Mouse (Mus musculus): ENCODE measurements around the gene Stom. TPM values are rescaled to one million over a fixed set of nuclear protein-coding genes. Genes with fewer than 3 reads are reported as not detected.

Stom gene
- polyA plus RNA-seq, 1 experiment from 2014 or later = 42.2 TPM

DNA sequence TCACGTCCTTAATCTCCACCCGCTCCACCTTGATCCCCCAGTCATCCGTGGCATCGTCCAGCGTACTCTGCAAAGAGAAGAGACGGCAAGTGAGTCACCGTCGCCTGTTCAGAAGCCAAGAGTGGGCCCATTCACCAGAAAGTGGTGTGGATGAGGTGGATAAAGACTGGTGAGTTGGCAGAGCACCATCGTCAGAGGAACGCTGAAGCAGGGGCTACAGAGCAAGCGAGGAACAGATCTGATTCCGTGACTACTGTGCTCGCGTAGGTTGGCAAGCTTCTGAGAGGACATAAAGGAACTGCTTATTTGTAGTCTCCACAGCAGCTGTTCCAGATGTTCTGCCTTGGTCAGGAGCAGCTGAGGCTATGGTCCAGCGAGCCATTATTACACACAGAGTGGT, 16.4 kb downstream of the Stom start:
- Histone ChIP-seq H3K27me3 (replicated peaks) (no peaks in the 10 kb centered on the region), H3K4me1 (replicated peaks) (peaks cover 48% of the 10 kb centered on the region), H3K4me2 (no peak overlapping the region), H3K4me3 (no peak overlapping the region), H3K9me3 (replicated peaks) (no peaks in the 10 kb centered on the region), H3K27ac (ENCODE audit: poor library complexity, severe bottlenecking) (no peak overlapping the region), H3K36me3 (peaks cover 12% of the 10 kb centered on the region), H3K9ac (no peak overlapping the region)
- 95% methylated on average over 15 of the region's 15 CpGs for WGBS
- no peak for ATAC-seq (ENCODE audit: insufficient number of reproducible peaks, low FRiP score)

DNA sequence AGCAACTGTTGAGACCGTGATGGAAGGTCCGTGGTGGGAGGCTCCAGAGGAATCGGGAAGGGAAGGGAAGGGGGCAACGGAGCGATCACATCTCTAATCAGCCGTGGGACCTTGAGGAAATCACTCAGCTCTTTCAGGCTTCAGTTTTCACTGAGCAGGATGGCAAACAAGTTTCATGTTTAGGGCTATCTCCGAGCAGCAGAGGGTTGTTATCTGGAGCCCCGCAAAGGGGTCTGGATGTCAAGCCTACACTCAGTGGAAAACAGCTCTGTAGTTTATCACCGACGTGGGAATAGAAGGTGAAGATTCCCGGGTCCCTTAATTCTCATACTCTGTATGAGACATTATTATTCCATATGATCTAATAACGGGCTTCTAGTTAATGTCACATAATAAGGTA, 18.4 kb downstream of the Stom start:
- Histone ChIP-seq H3K4me2 (no peak overlapping the region), H3K27ac (ENCODE audit: poor library complexity, severe bottlenecking) (no peak overlapping the region), H3K9ac (no peak overlapping the region), H3K9me3 (replicated peaks) (no peaks in the 10 kb centered on the region), H3K4me3 (no peak overlapping the region), H3K4me1 (replicated peaks) (peaks cover 44% of the 10 kb centered on the region), H3K27me3 (replicated peaks) (no peaks in the 10 kb centered on the region), H3K36me3 (peaks cover 16% of the 10 kb centered on the region)
- ATAC-seq (ENCODE audit: insufficient number of reproducible peaks, low FRiP score) = peak; percentile 48; the same call in 1 of the 2 replicates
- 31% methylated on average over 12 of the region's 12 CpGs for WGBS

DNA sequence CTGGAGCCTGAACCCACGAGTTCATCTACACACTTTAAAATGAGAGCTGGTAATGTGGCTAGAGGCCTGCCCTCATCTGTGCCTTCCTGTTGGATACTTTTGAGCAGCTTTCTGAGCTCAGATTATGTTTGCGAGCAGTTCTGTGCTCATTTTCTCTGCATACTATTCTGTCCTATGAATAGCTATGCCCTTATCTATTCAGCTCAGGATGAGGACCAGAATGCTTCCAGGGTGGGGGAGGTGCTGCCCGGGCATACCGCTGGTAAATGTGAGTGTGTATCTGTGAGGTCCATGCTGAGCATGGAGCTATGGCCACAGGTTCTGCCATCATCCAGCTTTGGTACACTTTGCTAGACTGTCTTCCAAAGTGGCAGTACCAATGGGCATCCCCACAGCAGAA, 19.2 kb downstream of the Stom start:
- peaks cover 16% of the 10 kb centered on the region for H3K36me3 ChIP-seq
- WGBS = 21% methylated on average over 4 of the region's 4 CpGs
- H3K4me2 ChIP-seq = peak overlapping the region; percentile 40
- H3K27me3 ChIP-seq (replicated peaks) = no peaks in the 10 kb centered on the region
- no peaks in the 10 kb centered on the region for H3K9me3 ChIP-seq (replicated peaks)
- H3K27ac ChIP-seq (ENCODE audit: poor library complexity, severe bottlenecking) = no peak overlapping the region
- peaks cover 37% of the 10 kb centered on the region for H3K4me1 ChIP-seq (replicated peaks)
- no peak overlapping the region for H3K4me3 ChIP-seq
- ATAC-seq (ENCODE audit: insufficient number of reproducible peaks, low FRiP score) = peak; percentile 76
- H3K9ac ChIP-seq = no peak overlapping the region

GRCm38 (mm10) chr2:35314300-35314699, 22.5 kb downstream of the Stom start:
- H3K27ac ChIP-seq (ENCODE audit: poor library complexity, severe bottlenecking) = no peak overlapping the region
- H3K9me3 ChIP-seq (replicated peaks) = no peaks in the 10 kb centered on the region
- H3K4me3 ChIP-seq = no peak overlapping the region
- ATAC-seq (ENCODE audit: insufficient number of reproducible peaks, low FRiP score) = no peak
- H3K36me3 ChIP-seq = peaks cover 9% of the 10 kb centered on the region; the same call in 1 of the 2 replicates
- H3K9ac ChIP-seq = no peak overlapping the region
- H3K4me2 ChIP-seq = no peak overlapping the region
- WGBS = 66% methylated on average over 3 of the region's 3 CpGs
- H3K27me3 ChIP-seq (replicated peaks) = no peaks in the 10 kb centered on the region
- peaks cover 26% of the 10 kb centered on the region for H3K4me1 ChIP-seq (replicated peaks)

GRCm38 (mm10) chr2:35309906-35310493, 26.8 kb downstream of the Stom start:
- Histone ChIP-seq H3K9ac (no peak overlapping the region), H3K27me3 (replicated peaks) (no peaks in the 10 kb centered on the region), H3K9me3 (replicated peaks) (no peaks in the 10 kb centered on the region), H3K4me1 (replicated peaks) (no peaks in the 10 kb centered on the region), H3K36me3 (peaks cover 38% of the 10 kb centered on the region), H3K4me2 (no peak overlapping the region), H3K4me3 (no peak overlapping the region), H3K27ac (ENCODE audit: poor library complexity, severe bottlenecking) (no peak overlapping the region)
- no peak for ATAC-seq (ENCODE audit: insufficient number of reproducible peaks, low FRiP score)
- 89% methylated on average over 4 of the region's 4 CpGs for WGBS

DNA sequence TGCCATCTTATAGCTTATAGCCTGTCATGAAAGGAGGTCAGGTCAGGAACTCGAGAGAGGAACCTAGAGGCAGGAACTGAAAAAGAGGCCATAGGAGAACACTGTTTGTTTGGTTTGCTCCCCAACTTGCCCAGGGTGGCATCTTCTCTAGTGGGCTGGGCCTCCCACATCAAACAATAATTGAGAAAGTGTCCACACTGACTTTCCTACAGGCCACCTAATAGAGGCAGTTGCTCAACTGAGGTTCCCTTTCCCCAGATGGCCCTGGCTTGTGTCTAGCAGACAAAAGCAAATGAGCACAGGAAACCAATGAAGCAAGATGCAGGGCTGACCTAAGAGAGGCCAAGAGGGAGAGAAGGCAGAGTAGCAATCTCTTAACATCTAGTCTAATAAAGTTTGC, 28.6 kb downstream of the Stom start:
- no peaks in the 10 kb centered on the region for H3K27me3 ChIP-seq (replicated peaks)
- peaks cover 52% of the 10 kb centered on the region for H3K36me3 ChIP-seq
- no peak overlapping the region for H3K9ac ChIP-seq
- no peaks in the 10 kb centered on the region for H3K4me1 ChIP-seq (replicated peaks)
- H3K4me2 ChIP-seq = no peak overlapping the region
- no peak overlapping the region for H3K27ac ChIP-seq (ENCODE audit: poor library complexity, severe bottlenecking)
- no peak for ATAC-seq (ENCODE audit: insufficient number of reproducible peaks, low FRiP score)
- WGBS = 55% methylated on average over 1 of the region's 1 CpGs
- H3K4me3 ChIP-seq = no peak overlapping the region
- H3K9me3 ChIP-seq (replicated peaks) = no peaks in the 10 kb centered on the region

DNA sequence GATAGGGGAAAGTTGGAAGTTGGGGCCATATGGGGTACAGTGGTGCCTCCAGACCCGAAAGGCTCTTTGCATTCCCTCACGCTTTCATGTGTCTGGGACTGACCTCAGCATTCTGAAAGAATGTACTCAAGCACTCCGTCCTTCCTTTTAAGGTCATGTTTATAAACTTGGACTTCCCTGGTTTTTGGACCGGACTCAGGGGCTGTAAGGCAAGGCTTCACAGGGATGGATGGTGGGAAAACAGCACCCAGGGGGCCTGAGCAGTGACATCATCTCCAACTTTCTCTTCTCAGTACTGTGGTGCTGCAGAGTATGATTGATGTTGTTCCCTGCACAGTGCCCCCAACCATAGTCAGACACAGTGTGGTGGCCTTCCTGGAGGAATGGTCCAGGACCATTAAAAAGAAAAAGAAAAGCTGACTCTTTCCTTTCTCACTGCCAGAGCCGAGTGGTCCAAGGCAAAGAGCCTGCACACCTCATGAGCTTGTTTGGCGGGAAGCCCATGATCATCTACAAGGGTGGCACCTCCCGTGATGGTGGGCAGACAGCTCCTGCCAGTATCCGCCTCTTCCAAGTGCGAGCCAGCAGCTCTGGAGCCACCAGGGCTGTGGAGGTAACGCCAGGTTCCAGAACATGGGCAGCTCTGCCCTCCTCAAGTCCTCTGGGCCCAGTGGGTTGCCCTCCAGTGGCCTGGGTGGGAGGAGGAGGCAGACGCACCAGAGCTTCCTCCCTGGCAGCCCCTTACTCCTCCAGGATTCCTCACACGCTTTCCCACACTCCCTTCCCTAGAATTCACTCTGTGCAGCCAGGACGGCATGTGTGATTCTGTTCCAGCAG, 34.5 kb downstream of the Stom start:
- no peak for ATAC-seq (ENCODE audit: insufficient number of reproducible peaks, low FRiP score)
- no peaks in the 10 kb centered on the region for H3K27me3 ChIP-seq (replicated peaks)
- H3K9ac ChIP-seq = no peak overlapping the region
- 72% methylated on average over 13 of the region's 13 CpGs for WGBS
- no peak overlapping the region for H3K4me3 ChIP-seq
- peaks cover 64% of the 10 kb centered on the region for H3K36me3 ChIP-seq
- no peak overlapping the region for H3K4me2 ChIP-seq
- H3K4me1 ChIP-seq (replicated peaks) = no peaks in the 10 kb centered on the region
- H3K27ac ChIP-seq (ENCODE audit: poor library complexity, severe bottlenecking) = no peak overlapping the region
- H3K9me3 ChIP-seq (replicated peaks) = no peaks in the 10 kb centered on the region

- Histone ChIP-seq H3K4me1 (replicated peaks) (no peaks in the 10 kb centered on the region), H3K4me2 (no peak overlapping the region), H3K27ac (ENCODE audit: poor library complexity, severe bottlenecking) (no peak overlapping the region), H3K27me3 (replicated peaks) (peaks cover 8% of the 10 kb centered on the region), H3K36me3 (peaks cover 71% of the 10 kb centered on the region), H3K9me3 (replicated peaks) (no peaks in the 10 kb centered on the region), H3K9ac (no peak overlapping the region), H3K4me3 (no peak overlapping the region)
- WGBS = 94% methylated on average over 2 of the region's 2 CpGs
- no peak for ATAC-seq (ENCODE audit: insufficient number of reproducible peaks, low FRiP score)
Measured at GRCm38 (mm10) chr2:35299437-35299836, 37.3 kb downstream of the Stom start.

DNA sequence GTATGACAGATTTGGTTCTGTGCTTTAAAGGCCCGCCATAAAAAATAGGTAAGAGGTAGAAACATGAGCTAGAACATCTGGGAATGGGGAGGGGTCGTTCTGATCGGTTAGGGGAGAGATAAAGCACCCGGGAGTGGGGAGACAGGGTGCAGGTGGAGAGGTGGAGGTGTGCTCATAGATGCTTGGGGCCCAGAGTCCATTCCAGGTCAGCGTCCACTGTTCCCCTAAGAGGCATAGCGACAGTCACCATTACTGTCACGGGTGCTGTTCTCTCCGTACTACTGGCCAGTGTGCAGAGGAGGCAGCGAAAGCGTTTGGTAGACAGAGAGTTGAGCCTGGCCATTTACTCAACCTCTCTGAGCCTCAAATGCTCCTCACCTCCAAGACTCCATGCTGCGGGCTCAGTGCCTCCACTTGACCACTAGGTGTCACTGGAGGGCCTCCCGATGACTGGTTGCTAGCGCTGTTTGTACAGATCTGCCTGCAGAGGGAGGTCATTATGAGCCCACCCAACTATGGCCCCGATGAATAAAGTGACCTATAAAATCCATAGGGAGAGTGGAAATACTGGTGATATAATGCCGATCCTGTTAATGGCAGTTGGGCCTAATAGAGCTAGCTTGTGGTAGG, 39.0 kb downstream of the Stom start:
- H3K4me3 ChIP-seq = no peak overlapping the region
- H3K27ac ChIP-seq (ENCODE audit: poor library complexity, severe bottlenecking) = no peak overlapping the region
- H3K9me3 ChIP-seq (replicated peaks) = no peaks in the 10 kb centered on the region
- peak; percentile 61; the same call in 1 of the 2 replicates for ATAC-seq (ENCODE audit: insufficient number of reproducible peaks, low FRiP score)
- H3K4me2 ChIP-seq = no peak overlapping the region
- no peak overlapping the region for H3K9ac ChIP-seq
- WGBS = 23% methylated on average over 15 of the region's 15 CpGs
- H3K36me3 ChIP-seq = peaks cover 68% of the 10 kb centered on the region
- H3K27me3 ChIP-seq (replicated peaks) = peaks cover 8% of the 10 kb centered on the region
- peaks cover 7% of the 10 kb centered on the region for H3K4me1 ChIP-seq (replicated peaks)

- H3K4me2 ChIP-seq = no peak overlapping the region
- H3K9me3 ChIP-seq (replicated peaks) = no peaks in the 10 kb centered on the region
- 81% methylated on average over 8 of the region's 8 CpGs for WGBS
- no peak overlapping the region for H3K27ac ChIP-seq (ENCODE audit: poor library complexity, severe bottlenecking)
- peaks cover 17% of the 10 kb centered on the region for H3K4me1 ChIP-seq (replicated peaks)
- no peak overlapping the region for H3K9ac ChIP-seq
- peaks cover 8% of the 10 kb centered on the region for H3K27me3 ChIP-seq (replicated peaks)
- H3K4me3 ChIP-seq = no peak overlapping the region
- no peak for ATAC-seq (ENCODE audit: insufficient number of reproducible peaks, low FRiP score)
- peaks cover 59% of the 10 kb centered on the region for H3K36me3 ChIP-seq
Measured at GRCm38 (mm10) chr2:35293291-35293690, 43.5 kb downstream of the Stom start.

DNA sequence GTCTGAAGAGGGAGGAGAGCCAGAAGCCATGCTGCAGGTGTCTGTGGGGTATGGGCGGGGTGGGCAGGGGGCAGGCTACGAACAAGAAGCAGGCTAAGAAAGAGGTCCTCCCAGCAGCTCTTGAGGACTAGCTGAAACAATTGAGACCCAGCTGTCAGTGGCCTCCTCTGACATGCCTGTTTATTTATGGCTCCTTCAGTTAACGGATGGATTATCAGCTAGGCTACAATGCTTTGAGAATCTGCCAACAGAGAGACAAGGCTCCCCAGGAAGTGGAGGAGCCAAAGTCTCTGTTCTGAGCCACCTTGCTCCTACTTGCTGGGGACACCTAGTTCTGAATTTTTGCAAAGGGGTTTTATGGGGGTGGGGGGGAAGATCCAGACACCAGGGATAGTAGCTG, 44.1 kb downstream of the Stom start:
- peak overlapping the region; percentile 61 for H3K27ac ChIP-seq (ENCODE audit: poor library complexity, severe bottlenecking)
- H3K36me3 ChIP-seq = peaks cover 59% of the 10 kb centered on the region
- 26% methylated on average over 3 of the region's 3 CpGs for WGBS
- H3K4me2 ChIP-seq = peak overlapping the region; percentile 17; the same call in 1 of the 2 replicates
- ATAC-seq (ENCODE audit: insufficient number of reproducible peaks, low FRiP score) = no peak
- H3K27me3 ChIP-seq (replicated peaks) = peaks cover 8% of the 10 kb centered on the region
- no peaks in the 10 kb centered on the region for H3K9me3 ChIP-seq (replicated peaks)
- peaks cover 17% of the 10 kb centered on the region for H3K4me1 ChIP-seq (replicated peaks)
- H3K9ac ChIP-seq = no peak overlapping the region
- no peak overlapping the region for H3K4me3 ChIP-seq

Data from heart, embryonic 12.5 days (tissue).